Mouse (Mus musculus) cortical plate, adult 2 months (tissue): ENCODE measurements around the gene Btbd19. TPM values are rescaled to one million over a fixed set of nuclear protein-coding genes. Genes with fewer than 3 reads are reported as not detected.
A peak's percentile ranks its signal among the peaks of the same experiment; 100 is the strongest.

Experiments
- H3K27ac ChIP-seq: fragments of 200-500 bp; 2 replicates; pipeline ENCODE4 v1.5.1; 2012; ENCODE audit warnings: low read length, control low read depth, inconsistent platforms; ENCODE audit not compliant: insufficient read depth
- H3K4me1 ChIP-seq: fragments of 200-500 bp; 2 replicates; pipeline ENCODE4 v1.6.1; 2011; ENCODE audit warnings: low read length; ENCODE audit not compliant: control insufficient read depth, insufficient read depth
- H3K4me3 ChIP-seq: fragments of 200-500 bp; 2 replicates; pipeline ENCODE4 v1.5.1; 2011; ENCODE audit warnings: mild to moderate bottlenecking, low read length, control low read depth; ENCODE audit not compliant: insufficient read depth
- CTCF ChIP-seq: fragments of 200-500 bp; IDR thresholded peaks from 2 replicates; pipeline ENCODE4 v1.5.1; 2011; ENCODE audit warnings: mild to moderate bottlenecking, control low read depth, low read length; ENCODE audit not compliant: insufficient read depth; ENCODE audit errors: extremely low read depth
- POLR2A ChIP-seq: fragments of 200-500 bp; IDR thresholded peaks from 2 replicates; pipeline ENCODE4 v1.6.1; 2011; ENCODE audit warnings: mild to moderate bottlenecking, low read length, control low read depth; ENCODE audit not compliant: insufficient read depth; ENCODE audit errors: extremely low read depth
- polyA plus RNA-seq: library from polyadenylated mRNA; depleted of rRNA; stranded (reverse); fragments of >200 nt; gene quantifications from 2 replicates; pipeline ENCODE4 v1.2.3, GENCODE M21; 2012

Btbd19 gene
- polyA plus RNA-seq, 1 experiment: 14.9 TPM

- Histone ChIP-seq H3K4me1 (peaks cover 8% of the 10 kb centered on the region), H3K4me3 (no peak within 1 kb of the TSS), H3K27ac (peak within 1 kb of the TSS; percentile 97)
- no peak for TF ChIP-seq POLR2A
- TF ChIP-seq CTCF: no peak
Observed at GRCm38 (mm10) chr4:117126675-117127290, 1.3 kb upstream of the Btbd19 start, which contains the start of gene Tctex1d4. Gene Tctex1d4, plus strand, starts transcription at chr4:117126794.

- peak overlapping the region; percentile 97 for H3K27ac ChIP-seq
- peaks cover 7% of the 10 kb centered on the region; the same call in 1 of the 2 replicates for H3K4me1 ChIP-seq
- H3K4me3 ChIP-seq: no peak overlapping the region
- no peak for TF ChIP-seq CTCF
- peak; percentile 36; the same call in 1 of the 2 replicates for TF ChIP-seq POLR2A
Observed at GRCm38 (mm10) chr4:117125910-117126674, 567 bp upstream of the Btbd19 start.

- TF ChIP-seq CTCF (no peak), POLR2A (no peak)
- H3K27ac ChIP-seq: peak overlapping the region; percentile 97
- H3K4me3 ChIP-seq: no peak overlapping the region
- peaks cover 7% of the 10 kb centered on the region; the same call in 1 of the 2 replicates for H3K4me1 ChIP-seq
Observed at GRCm38 (mm10) chr4:117124518-117125347, 792 bp downstream of the Btbd19 start.

- H3K27ac ChIP-seq: no peak overlapping the region
- peaks cover 7% of the 10 kb centered on the region; the same call in 1 of the 2 replicates for H3K4me1 ChIP-seq
- H3K4me3 ChIP-seq: no peak overlapping the region
- TF ChIP-seq POLR2A (no peak), CTCF (no peak)
Observed at GRCm38 (mm10) chr4:117124218-117124517, 1.4 kb downstream of the Btbd19 start.

GRCm38 (mm10) chr4:117123546-117124217 lies 1.8 kb downstream of the Btbd19 start:
- Histone ChIP-seq H3K4me1 (peaks cover 7% of the 10 kb centered on the region; the same call in 1 of the 2 replicates), H3K27ac (no peak overlapping the region), H3K4me3 (no peak overlapping the region)
- TF ChIP-seq POLR2A: no peak
- no peak for TF ChIP-seq CTCF

GRCm38 (mm10) chr4:117122209-117122608 lies 3.3 kb downstream of the Btbd19 start:
- no peak overlapping the region for H3K27ac ChIP-seq
- H3K4me3 ChIP-seq: no peak overlapping the region
- no peak for TF ChIP-seq POLR2A
- no peak for TF ChIP-seq CTCF
- H3K4me1 ChIP-seq: peaks cover 7% of the 10 kb centered on the region; the same call in 1 of the 2 replicates

- peak overlapping the region; percentile 30 for H3K4me3 ChIP-seq
- TF ChIP-seq POLR2A (peak; percentile 95), CTCF (peak; percentile 73)
- H3K4me1 ChIP-seq: peaks cover 5% of the 10 kb centered on the region; the same call in 1 of the 2 replicates
- H3K27ac ChIP-seq: peak overlapping the region; percentile 51
Observed at GRCm38 (mm10) chr4:117120445-117121414, 4.8 kb downstream of the Btbd19 start.

GRCm38 (mm10) chr4:117120052-117120444 lies 5.5 kb downstream of the Btbd19 start:
- Histone ChIP-seq H3K4me1 (0 out of 2 replicates have a peak, but pooled peaks cover 3% of the 10 kb centered on the region), H3K4me3 (peak overlapping the region; percentile 30), H3K27ac (peak overlapping the region; percentile 18)
- no peak for TF ChIP-seq CTCF
- no peak for TF ChIP-seq POLR2A
